Mouse (Mus musculus): ENCODE data around the gene Dusp1. TPM values are rescaled to one million over a fixed set of nuclear protein-coding genes. Genes with fewer than 3 reads are reported as not detected.

Dusp1 gene
- polyA plus RNA-seq, 1 experiment, result 5.5 TPM

DNA sequence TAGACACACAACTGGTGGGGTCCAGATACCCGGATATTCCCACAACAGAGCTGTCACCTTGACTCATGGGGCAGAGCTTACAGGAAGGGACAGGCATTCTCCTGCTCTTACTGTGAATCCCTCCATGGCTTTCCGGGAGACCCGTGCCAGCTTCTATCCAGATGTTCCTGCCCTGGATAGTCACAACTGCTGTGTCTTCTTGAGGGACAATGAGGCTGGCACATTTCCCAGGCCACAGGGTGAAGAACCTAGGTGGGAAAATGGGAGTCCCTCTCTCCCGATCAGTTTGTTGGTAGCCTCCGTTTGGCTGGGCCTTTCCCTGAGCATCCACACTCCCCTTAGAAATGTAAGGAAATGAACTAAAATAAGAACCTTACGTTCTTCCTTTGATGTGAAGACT lies 33.2 kb downstream of the Dusp1 start:
- no peak for TF ChIP-seq GATA1 (IDR thresholded peaks at IDR 0.05; ENCODE audit: low read length)

DNA sequence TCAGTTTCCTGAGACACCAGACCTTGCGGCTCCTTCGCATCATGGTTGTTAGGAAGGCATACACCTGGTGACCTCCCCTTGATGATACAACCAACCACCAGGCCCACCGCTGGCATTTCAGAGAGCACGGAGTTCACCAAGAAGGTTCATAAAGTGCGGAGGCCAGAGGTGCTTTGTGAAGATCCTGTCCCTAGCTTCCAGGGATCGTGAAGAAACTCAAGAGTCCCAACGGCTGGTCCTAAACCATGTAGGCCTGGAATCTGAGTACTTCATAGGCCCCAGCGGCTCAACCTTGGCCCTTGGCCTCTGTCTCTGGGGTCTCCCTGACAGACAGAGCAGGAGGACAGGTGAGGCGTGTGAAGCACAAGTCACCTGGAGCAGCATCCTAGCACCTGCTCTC lies 34.6 kb downstream of the Dusp1 start:
- TF ChIP-seq GATA1 (IDR thresholded peaks at IDR 0.05; ENCODE audit: low read length), result no peak

DNA sequence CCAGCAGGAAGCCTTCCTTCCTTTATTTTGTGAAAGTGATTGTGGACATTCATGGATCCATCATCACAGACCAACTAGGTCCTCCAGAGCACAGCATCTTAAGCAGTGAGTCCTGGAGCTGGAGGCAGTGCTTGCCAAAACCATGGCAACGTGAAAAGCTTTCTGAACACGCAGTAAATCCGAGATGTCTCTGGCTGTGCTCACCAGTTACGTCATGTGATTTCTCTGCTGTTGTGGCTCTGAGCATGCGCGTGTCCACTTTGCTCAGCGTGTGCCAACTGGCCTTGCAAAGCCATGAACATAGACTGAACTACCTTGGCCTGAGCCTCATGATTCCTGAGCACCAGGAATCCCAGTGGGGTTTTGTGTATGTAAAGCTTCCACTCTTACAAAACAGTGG lies 36.6 kb downstream of the Dusp1 start:
- no peak for TF ChIP-seq GATA1 (IDR thresholded peaks at IDR 0.05; ENCODE audit: low read length)

DNA sequence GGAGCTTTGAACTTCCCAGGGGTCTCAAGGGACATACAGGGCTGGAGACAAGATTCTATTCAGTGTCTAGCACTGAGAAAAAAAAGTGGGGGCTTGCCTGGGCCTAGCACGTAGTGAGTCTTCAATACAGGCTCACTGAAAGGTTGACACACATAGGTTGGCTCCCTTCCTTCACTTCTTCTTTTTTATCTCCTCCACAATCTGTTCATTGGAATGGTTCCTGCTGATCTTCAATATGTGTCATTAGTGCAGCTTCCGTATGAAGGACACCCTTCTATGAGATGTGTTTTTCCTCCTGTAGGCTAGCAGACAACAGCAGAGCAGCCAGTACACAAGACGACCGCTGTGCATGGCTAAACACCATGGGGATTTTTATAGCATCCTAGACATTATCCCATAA lies 37.1 kb downstream of the Dusp1 start:
- no peak for TF ChIP-seq GATA1 (IDR thresholded peaks at IDR 0.05; ENCODE audit: low read length)

DNA sequence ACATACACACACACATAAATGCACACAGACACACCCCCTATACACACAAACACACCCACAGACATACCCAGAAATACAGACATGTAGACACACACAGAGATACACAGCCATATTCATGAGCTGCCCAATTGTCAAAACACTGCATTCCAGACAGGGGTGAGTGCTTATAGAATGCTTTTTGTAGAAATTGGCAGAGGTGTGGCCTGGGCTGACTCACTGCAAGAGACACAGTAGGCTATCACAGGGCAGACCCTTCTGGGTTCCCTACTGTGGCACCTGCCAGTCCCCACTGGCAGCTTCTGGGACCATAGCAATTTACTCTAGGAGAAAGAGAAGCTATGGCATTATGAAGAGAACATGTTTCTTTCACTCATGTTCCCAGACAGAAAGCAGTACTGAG lies 37.6 kb downstream of the Dusp1 start:
- TF ChIP-seq GATA1 (IDR thresholded peaks at IDR 0.05; ENCODE audit: low read length), result no peak

DNA sequence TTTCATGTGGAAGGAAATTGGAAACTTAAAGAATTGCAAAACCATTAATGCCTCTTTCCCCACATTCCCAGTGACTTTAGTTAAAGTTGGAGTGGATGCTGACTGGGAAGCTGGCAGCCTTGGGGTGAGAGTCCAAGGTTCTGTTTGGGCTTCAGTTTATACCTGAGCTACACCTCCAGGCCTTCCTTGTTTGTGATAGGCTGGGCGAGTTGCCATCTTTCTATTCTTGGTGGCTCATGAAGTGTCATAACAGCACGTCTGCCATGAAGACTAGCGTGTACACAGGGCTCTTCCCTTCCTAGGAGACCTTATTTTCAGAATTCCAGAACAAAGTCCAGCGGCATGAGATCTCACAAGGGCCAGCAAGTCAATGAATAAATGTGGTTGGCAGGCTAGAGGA lies 39.2 kb downstream of the Dusp1 start:
- no peak for TF ChIP-seq GATA1 (IDR thresholded peaks at IDR 0.05; ENCODE audit: low read length)

DNA sequence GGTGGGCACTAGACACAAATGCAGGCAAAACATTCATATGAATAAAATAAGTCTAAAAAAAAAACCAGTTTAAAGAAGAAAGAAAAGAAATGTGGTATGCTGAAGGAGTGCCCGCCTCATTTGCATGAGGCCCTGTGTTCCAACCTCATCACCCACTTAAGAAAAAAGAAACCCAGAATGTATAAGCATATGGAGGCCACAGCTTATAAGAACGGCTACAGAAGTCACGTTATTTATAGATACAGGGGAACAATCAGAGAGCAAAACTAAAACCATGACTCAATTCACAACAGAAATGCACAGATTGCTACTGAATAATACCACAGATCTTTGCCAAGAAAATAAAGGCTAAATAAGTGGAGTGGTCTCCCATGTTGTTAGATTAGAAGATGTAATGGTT lies 43.6 kb downstream of the Dusp1 start:
- TF ChIP-seq GATA1 (IDR thresholded peaks at IDR 0.05; ENCODE audit: low read length), result no peak

DNA sequence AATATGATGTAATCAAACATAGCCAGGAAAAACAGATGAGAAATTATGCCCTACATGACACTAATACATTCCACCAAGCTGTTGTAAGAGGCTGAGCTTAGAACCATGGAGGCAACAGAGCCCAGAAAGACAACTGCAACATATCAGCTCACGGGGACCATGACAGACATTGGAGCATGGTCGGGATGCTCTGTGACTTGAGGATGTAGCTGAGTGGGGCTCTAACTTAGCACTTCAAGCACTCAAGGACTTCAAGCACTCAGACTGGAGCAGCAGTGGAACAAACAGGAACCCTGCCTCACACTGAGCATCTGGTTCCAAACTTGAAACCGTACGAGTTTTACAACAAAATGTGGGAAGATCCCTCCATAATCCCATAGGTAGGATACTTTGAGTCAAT lies 46.3 kb downstream of the Dusp1 start:
- TF ChIP-seq GATA1 (IDR thresholded peaks at IDR 0.05; ENCODE audit: low read length), result no peak

DNA sequence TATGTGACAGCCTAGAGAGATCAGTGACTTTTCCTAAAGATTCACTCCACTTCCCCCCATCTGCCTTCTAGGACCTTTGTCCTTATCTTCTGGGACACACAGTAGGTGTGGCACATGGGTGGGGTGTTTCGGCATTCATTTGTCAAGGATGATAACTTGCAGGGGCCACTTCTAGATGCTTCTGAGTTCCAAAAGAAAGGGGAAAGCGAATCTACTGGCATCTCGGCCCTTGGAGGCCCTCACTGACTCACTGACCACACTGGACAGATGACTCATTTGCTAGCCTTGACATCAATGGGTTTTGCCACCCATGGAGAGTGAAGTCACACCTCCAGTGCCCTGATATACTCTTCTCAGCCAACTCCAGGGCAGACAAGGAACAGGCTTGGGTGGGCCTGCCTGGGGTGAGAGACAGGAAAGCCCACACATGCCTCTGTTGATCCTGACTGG lies 47.3 kb downstream of the Dusp1 start:
- TF ChIP-seq GATA1 (IDR thresholded peaks at IDR 0.05; ENCODE audit: low read length), result peak; percentile 16

DNA sequence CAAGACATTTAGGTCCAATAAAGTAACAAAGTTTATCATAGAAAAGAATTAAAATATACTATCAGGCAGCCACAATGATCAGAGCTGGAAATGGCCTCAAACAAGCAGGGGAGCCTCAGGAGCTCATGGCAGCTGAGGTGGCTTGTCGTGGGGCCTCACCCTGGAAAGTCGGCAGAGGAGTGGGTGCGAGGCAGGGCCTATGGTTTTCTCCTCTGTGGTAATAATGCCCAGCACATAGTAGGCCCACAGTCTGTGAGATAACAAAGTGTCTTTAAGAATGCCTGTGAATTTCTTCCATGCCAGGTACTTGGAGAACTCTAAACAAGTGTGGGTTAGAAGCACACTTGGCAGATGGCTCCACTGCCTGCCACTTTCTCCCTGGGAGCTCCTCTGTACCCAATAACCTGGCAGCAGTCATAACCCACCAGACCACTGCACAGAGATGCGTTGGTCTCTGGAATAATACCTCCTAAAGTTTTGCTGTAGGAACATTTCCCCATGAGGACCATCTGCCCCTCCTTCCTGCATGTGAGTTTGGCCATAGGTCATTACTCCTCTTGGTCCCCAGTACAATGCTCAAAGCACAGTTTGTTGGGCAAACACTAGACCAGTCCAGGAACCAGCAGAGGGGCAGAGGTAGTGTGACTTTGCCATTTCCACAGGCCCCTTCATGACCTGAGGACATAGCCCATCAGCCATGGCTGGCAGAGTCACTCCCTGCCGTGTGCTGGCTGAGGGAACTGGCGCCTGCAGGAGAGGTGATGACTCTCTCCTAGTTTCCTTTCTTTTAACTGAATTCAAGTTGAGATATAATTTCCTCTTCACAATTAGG lies 48.3 kb downstream of the Dusp1 start:
- TF ChIP-seq GATA1 (IDR thresholded peaks at IDR 0.05; ENCODE audit: low read length), result no peak

DNA sequence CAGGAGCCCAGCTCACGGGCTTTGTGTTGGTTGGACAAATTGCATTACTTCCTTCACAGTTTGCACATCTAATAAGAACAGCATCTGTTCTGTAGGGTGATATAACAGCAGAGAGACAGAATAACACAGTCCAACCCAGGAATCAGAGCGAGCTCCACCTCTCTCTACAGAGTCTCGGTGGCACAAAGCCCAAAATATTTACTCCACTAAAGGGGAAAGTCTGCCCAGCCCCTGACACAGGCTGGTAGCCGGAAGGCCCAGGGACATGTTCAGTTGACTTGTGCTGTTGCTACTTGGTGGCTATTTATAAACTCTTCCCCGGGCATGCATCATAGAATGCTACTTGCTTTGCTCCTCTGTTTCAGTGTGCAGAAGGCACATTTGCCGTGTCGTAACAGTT lies 49.0 kb downstream of the Dusp1 start:
- TF ChIP-seq GATA1 (IDR thresholded peaks at IDR 0.05; ENCODE audit: low read length), result no peak

DNA sequence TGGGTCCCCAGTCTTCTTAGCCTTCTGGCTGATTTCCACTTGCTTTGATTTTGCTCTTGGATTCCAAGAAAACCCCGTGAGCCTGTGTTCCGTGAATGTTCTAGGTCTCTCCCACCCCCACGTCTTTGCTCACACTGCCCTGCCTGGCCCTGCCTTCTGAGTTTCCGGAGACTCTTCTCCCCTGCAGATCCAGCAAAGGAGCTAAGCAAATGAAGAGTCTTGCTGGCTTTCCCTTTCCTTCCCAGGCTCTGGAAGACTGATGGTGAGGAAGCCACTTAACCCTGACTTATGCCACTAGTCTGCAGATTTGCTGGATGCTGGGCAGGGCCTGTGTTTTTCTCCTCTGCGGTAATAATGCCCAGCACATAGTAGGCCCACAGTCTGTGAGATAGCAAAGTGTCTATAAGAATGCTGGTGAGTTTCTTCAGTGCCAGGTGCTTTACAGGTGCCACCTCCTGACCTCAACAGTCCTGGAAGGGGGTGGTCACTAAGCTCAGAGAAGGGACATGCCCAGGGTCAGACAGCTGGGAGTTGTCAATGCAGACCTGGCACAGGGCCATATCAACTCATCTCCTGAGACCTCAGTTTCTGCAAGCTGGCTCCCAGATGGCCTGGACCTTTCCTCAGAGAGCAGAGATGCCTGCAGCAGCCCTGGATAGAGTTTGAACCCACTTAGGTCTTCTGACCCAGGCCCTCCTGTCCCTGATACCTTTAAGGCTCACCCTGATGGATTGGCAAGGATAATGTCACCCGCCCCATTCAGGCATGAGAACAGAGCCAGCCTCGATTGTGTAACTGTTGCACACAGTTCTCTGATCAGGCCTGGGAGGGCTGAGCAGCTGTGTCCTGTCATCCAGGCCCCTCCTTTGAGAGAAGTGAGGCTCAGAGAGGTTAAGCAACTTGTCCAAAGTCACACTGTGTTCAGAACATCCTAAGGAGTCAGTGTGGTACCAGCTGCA lies 49.8 kb downstream of the Dusp1 start:
- TF ChIP-seq GATA1 (IDR thresholded peaks at IDR 0.05; ENCODE audit: low read length), result no peak

DNA sequence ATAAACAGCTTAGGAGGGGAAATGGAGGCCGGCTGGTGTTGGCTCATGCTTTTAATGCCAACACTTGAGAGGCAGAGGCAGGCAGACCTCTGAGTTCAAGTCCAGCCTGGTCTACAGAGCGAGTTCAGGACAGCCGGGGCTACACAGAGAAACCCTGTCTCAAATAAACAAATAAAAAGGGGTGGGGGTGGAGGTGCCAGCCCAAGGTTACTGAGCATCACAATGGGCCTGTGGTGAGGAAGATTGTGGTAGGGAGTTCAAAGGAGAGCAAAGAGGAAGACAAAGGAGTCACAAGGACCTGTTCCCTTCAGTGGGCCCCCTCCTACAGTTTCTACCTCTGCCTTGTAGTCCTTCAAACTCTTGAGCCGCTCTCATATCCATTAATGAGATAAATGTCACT lies 50.7 kb downstream of the Dusp1 start:
- no peak for TF ChIP-seq GATA1 (IDR thresholded peaks at IDR 0.05; ENCODE audit: low read length)

DNA sequence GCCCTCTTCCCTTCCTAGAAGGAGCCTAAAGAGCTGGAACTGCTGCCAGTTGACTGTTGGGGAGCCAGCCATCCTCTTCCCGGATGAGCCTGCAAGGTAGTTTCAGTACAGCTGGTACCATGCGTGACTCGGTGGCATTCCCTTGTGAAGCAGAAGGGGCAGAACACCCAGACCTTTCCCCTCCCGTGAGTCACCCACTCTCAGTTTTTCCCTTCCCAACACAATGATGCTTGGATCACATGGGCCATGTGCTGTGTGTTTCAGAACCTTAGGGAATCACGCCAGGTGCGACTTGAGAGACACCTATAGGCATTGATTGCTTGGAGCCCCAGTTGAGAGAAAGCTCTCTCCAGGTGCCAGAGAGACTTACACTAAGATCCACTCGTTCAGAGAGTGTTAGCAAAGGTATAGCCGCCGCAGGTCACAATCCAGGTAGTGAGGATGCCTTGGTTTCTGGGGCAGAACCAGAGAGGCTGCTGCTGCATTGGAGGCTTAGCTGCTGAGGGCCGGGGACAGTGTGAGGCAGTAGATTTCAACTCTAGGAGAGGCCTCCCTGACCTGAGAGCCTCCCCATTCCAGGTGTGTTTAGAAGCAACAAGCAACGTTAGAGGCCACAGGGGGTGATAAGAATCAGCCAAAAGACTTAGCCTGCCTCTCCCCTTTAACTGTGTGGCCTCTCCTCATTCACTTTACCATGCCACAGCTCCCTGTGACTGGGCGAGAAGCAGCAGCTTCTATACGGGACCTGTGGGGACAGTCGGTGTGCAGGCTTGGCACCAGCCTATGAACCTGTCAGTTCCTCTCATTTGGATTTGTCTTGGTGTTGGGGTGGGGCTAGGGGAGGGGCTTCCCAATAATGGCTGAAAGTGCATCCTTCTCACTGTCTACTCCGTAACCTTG lies 51.5 kb downstream of the Dusp1 start:
- TF ChIP-seq GATA1 (IDR thresholded peaks at IDR 0.05; ENCODE audit: low read length), result no peak

Data from G1E-ER4 (cell line).